Mouse (Mus musculus) liver, postnatal 0 days (tissue): ENCODE data around the gene Gm20662. TPM values are rescaled to one million over a fixed set of nuclear protein-coding genes. Genes with fewer than 3 reads are reported as not detected.

Source experiments
- ATAC-seq: fragments of 200-750 bp; cut with Nextera tagmentation; 2 replicates; pipeline ENCODE4 v1.8.0; 2017; ENCODE audit warnings: mild to moderate bottlenecking, moderate library complexity
- DNase-seq: peaks from one replicate; pipeline ENCODE4 v3.0.0-alpha.2; 2016
- H3K27ac ChIP-seq: fragments of 300-500 bp; sonication (generic); 2 replicates; pipeline ENCODE4 v1.5.1; 2014; ENCODE audit warnings: antibody characterized with exemption, moderate library complexity, mild to moderate bottlenecking, low read depth
- H3K27me3 ChIP-seq: fragments of 300-500 bp; sonication (generic); 2 replicates; pipeline ENCODE4 v1.6.1; 2014; ENCODE audit warnings: low read length, control low read depth, mixed read lengths; ENCODE audit not compliant: insufficient read depth
- H3K36me3 ChIP-seq: fragments of 300-500 bp; sonication (generic); replicated peaks from 2 replicates; pipeline ENCODE4 v1.6.1; 2014; ENCODE audit warnings: mild to moderate bottlenecking, control low read depth, low read length, moderate library complexity, mixed read lengths; ENCODE audit not compliant: insufficient read depth
- H3K4me1 ChIP-seq: fragments of 300-500 bp; sonication (generic); 2 replicates; pipeline ENCODE4 v1.6.1; 2014; ENCODE audit warnings: antibody characterized with exemption, mild to moderate bottlenecking, control low read depth; ENCODE audit not compliant: insufficient read depth
- H3K4me2 ChIP-seq: fragments of 300-500 bp; sonication (generic); 2 replicates; pipeline ENCODE4 v1.6.1; 2014; ENCODE audit warnings: low read depth, mild to moderate bottlenecking, low read length, moderate library complexity, mixed read lengths
- H3K4me3 ChIP-seq: fragments of 300-500 bp; sonication (generic); 2 replicates; pipeline ENCODE4 v1.5.1; 2014; ENCODE audit warnings: low read depth, low read length
- H3K9ac ChIP-seq: fragments of 300-500 bp; sonication (generic); replicated peaks from 2 replicates; pipeline ENCODE4 v1.6.1; 2014; ENCODE audit warnings: mild to moderate bottlenecking, moderate library complexity
- H3K9me3 ChIP-seq: fragments of 300-500 bp; sonication (generic); 2 replicates; pipeline ENCODE4 v1.6.1; 2016; ENCODE audit warnings: mild to moderate bottlenecking, control low read depth, low read length, mixed read lengths
- CTCF ChIP-seq: sonication (generic); IDR thresholded peaks from 2 replicates; pipeline ENCODE4 v1.5.1; 2016; ENCODE audit warnings: antibody characterized with exemption, low read depth
- EP300 ChIP-seq: IDR thresholded peaks from 2 replicates; pipeline ENCODE4 v1.6.1; 2016; ENCODE audit warnings: antibody characterized with exemption, low read depth, mild to moderate bottlenecking
- WGBS: fragments of 180-500 bp; shearing (Covaris S2); extraction: QIAGEN DNeasy Blood & Tissue Kit; methylation state at CpG from one replicate; pipeline ENCODE4 v1.1.7; 2014; ENCODE audit not compliant: insufficient replicate concordance; 5-methylcytosine and 5-hydroxymethylcytosine counted together
- polyA plus RNA-seq: library from polyadenylated mRNA; unstranded; fragments of >200 nt; fragmentation: Nextera tagmentation; extraction: Ambion mirVana; gene quantifications from 2 replicates; pipeline ENCODE4 v1.2.1, GENCODE M21; 2015

The Gm20662 gene
- polyA plus RNA-seq, 1 experiment from 2014 or later, result not detected

DNA sequence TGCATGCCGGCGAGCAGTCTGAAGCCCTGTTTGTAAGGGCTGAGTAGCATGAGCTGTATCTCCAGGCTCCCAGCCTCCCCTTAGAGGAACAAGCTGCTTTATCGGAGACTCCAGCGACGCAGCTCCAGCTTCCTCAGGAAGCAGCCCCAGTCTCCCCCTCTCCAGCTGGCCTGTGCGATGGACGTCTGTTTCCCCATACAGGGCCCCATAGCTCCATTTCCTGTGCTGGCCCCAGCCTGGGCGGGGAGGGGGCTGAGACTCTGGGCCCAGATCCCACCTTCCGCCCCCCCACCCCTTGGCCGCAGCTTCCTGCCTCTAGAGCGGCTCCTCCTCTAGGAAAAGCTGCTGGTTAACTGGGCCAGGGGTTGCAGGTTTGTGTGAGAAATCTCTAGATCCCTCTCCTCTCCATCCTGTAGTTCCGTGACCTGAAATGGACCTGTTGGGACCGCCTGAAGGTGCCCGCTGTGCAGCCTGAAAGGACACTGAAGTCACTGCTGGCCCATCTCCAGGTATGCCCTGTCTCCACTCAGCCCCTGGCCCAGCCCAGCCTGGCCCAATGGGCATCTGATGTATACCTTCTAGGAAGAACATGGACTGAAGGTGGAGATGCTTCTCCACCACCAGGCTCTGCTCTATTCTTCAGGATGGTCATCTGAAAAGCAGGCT, 13.3 kb upstream of the Gm20662 start, which contains the start of gene Gm20661:
Gene Gm20661 (plus strand): TSS at position 378 of the 666 bp plus-strand sequence.
- DNase-seq (peak; percentile 85), ATAC-seq (peak; percentile 73)
- no peaks in the 10 kb centered on the region for H3K9me3 ChIP-seq
- TF ChIP-seq CTCF (no peak), EP300 (peak; percentile 94)
- H3K4me1 ChIP-seq, result peaks cover 64% of the 10 kb centered on the region
- H3K27ac ChIP-seq, result peak within 1 kb of the TSS; percentile 95
- H3K36me3 ChIP-seq, result peaks cover 60% of the 10 kb centered on the region
- H3K4me3 ChIP-seq, result peak within 1 kb of the TSS; percentile 63
- H3K27me3 ChIP-seq, result no peaks in the 10 kb centered on the region
- H3K4me2 ChIP-seq, result peak within 1 kb of the TSS; percentile 87
- H3K9ac ChIP-seq, result peak within 1 kb of the TSS; percentile 83
- 16% methylated on average over 14 of the region's 14 CpGs for WGBS

DNA sequence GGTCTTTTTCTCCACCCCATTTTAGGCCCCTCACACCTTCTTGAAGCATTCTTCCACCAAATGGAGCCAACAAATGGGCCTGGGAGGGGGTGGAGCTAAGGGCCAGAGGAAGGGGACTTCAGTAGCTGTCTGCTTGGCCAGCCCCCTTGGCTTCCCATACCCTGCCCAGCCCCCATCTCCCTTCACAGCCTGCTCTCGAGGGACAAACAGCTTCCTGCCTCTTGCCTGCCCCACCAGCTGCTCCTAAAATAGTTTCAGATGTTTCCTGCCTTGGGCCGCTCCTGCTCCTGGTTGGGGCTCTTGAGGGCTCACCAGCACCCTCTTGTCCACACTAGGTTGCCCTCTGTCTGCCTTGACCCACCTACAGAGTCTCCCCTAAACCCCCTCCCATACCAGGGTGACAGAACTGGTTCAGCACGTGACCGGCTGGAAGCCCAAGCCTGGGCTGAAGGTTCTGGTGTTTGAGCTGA, 12.7 kb upstream of the Gm20662 start:
- Histone ChIP-seq H3K4me1 (peaks cover 59% of the 10 kb centered on the region), H3K9ac (peak overlapping the region; percentile 83), H3K4me2 (peak overlapping the region; percentile 87), H3K27me3 (no peaks in the 10 kb centered on the region), H3K36me3 (peaks cover 54% of the 10 kb centered on the region), H3K9me3 (no peaks in the 10 kb centered on the region), H3K27ac (peak overlapping the region; percentile 95), H3K4me3 (peak overlapping the region; percentile 63)
- peak; percentile 77 for DNase-seq
- TF ChIP-seq EP300 (no peak), CTCF (no peak)
- WGBS, result 19% methylated on average over 4 of the region's 4 CpGs
- ATAC-seq, result no peak

DNA sequence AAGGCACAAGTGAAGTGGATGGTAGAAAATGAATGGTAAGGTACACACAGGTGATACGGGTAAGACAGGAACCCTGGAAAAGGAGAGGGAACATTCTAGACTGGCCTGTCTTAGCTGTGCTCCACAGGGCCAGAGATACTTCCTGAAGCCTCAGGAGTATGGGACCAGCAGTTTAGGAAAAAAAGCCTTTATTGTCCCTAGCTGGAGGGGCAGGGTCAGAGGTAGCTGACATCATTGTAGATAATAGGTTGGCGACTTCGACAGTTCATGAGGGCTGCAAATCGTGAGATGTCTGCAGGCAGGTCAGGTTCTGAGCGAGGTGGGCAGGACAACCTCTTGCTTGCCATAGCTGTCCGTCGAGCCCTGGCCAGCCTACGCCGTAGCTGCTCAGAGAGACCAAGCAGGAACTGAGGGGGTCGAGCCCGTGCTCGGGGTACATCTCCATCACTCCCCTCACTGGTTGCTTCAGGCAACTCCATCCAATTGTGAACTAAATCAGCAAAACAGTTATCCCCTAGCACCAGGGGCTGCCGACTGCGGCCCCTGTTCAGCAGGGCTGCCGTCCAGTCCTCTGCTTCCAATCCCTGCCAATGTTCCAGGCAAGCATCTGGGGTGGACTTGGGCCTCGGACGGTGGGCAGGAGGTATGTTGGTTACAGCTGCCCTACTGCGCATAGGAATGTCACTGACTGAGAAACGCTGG, 11.9 kb upstream of the Gm20662 start:
- peaks cover 47% of the 10 kb centered on the region for H3K36me3 ChIP-seq

DNA sequence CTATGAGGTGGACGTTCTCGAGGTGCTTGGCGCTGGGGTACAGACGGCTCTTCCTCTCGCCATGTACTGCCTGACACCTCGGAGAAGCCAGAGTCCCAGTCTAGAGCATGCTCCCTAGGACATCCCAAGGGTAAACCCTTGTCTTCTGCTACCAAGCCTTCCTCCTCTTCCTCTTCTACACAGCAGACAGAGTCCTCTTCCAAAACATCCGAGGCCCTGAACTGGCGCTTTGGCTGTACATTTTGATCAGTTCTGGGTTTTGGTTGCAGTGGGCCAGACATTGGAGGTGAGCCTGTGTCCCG, 11.4 kb upstream of the Gm20662 start:
- 29% methylated on average over 9 of the region's 9 CpGs for WGBS
- Histone ChIP-seq H3K4me1 (peaks cover 57% of the 10 kb centered on the region), H3K4me2 (peak overlapping the region; percentile 87), H3K27me3 (no peaks in the 10 kb centered on the region), H3K27ac (peak overlapping the region; percentile 95), H3K9me3 (no peaks in the 10 kb centered on the region), H3K4me3 (peak overlapping the region; percentile 63), H3K9ac (peak overlapping the region; percentile 83), H3K36me3 (peaks cover 42% of the 10 kb centered on the region)
- no peak for DNase-seq
- TF ChIP-seq EP300, result no peak
- no peak for TF ChIP-seq CTCF
- ATAC-seq, result no peak

More for the DNA sequence above, 11.9 kb upstream of the Gm20662 start:
- no peak for TF ChIP-seq EP300
- no peak for TF ChIP-seq CTCF
- peak overlapping the region; percentile 87 for H3K4me2 ChIP-seq
- 37% methylated on average over 19 of the region's 19 CpGs for WGBS
- peak overlapping the region; percentile 95 for H3K27ac ChIP-seq
- H3K9me3 ChIP-seq, result no peaks in the 10 kb centered on the region
- H3K4me1 ChIP-seq, result peaks cover 57% of the 10 kb centered on the region
- peak; percentile 33 for DNase-seq
- peak overlapping the region; percentile 83 for H3K9ac ChIP-seq
- H3K4me3 ChIP-seq, result peak overlapping the region; percentile 63
- no peaks in the 10 kb centered on the region for H3K27me3 ChIP-seq
- no peak for ATAC-seq

DNA sequence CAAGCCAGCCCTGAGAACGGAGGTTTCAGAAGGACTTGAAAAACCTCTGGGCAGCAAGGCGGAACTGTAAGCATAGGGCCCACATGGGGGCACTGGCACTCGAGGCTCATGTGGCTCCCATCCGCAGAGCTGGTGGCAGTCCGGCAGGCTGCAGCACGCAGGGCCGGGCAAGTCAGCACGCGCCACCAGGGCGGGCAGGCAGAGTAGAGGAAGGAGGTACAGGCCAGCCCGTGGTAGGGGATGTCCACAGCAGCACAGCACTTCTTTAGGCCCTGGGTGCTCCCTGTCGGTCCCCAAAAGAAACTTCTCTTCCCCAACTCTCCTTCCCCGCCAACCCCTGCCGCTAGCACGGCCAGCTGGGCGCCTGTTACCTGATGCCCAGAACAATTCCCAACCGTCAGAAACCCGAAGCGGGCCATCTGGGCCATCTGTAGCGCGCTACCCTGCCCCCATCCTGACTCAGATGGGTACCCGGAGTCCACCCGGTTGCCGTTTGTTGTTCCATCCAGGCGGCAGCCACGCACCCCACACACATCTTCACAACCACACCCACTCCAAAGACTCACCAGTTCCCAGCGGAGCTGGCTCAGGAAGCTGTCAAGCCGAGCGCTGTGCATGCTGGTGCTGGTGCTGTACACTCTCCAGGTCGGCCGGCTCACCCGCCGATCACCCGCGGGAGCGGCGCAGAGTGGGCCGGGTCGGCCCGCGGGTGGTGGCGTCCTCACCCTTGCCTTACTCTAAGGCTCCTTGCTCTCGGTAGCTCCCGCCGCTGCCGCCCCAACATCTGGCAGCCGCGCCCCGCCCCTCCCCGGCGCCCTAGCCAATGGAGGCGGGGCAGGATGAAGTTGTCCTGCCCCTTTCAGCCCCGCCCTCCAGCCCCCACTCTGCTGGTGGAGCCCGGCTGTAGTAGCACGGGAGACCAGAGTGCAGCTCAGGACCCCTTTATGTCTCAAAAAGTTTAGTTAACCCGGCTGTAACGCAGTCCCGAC, 10.7 kb upstream of the Gm20662 start, which contains the start of gene Inka1:
Gene Inka1 (minus strand): TSS at position 749 of the 989 bp plus-strand sequence.
- no peaks in the 10 kb centered on the region for H3K27me3 ChIP-seq
- peak within 1 kb of the TSS; percentile 95 for H3K27ac ChIP-seq
- H3K4me2 ChIP-seq, result peak within 1 kb of the TSS; percentile 87
- no peaks in the 10 kb centered on the region for H3K9me3 ChIP-seq
- peak; percentile 51 for TF ChIP-seq CTCF
- no peak for TF ChIP-seq EP300
- peaks cover 50% of the 10 kb centered on the region for H3K4me1 ChIP-seq
- peak; percentile 73 for ATAC-seq
- 3% methylated on average over 53 of the region's 58 CpGs for WGBS
- H3K36me3 ChIP-seq, result peaks cover 34% of the 10 kb centered on the region
- peak; percentile 95 for DNase-seq
- H3K4me3 ChIP-seq, result peak within 1 kb of the TSS; percentile 63
- H3K9ac ChIP-seq, result peak within 1 kb of the TSS; percentile 83
